Mouse (Mus musculus) thymus, postnatal 10 days (tissue): ENCODE measurements around the gene Hlf.

Experiments used
- DNase-seq, 2 experiments: peaks; one replicate each; pipeline ENCODE4 v3.0.0; 2021; ENCODE audit warnings: low spot score in 2 of 2

Hlf gene

GRCm38 (mm10) chr11:90390817-90391173, at the start of gene Hlf:
Gene Hlf (minus strand): TSS chr11:90390895.
- DNase-seq, result peak; percentile 79 to 88

- no peak for DNase-seq
These were observed 48.1 kb upstream of the Hlf start for GRCm38 (mm10) chr11:90438768-90439167.

DNA sequence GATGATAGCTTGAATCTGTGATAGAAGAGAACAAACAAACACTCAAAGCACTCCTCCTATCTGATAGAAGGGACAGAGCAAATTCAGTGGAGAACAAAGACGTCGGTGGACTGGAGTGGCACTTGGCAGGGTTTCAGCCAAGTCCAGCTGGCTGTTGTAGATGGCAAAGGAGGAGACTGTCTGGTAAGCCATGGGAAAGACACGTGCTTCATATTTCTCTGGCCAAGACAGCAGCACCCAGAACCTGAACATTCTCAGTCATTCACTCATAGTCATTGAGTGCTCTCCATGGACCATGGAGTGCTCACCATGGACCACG, 34.5 kb upstream of the Hlf start:
- DNase-seq, result no peak

DNA sequence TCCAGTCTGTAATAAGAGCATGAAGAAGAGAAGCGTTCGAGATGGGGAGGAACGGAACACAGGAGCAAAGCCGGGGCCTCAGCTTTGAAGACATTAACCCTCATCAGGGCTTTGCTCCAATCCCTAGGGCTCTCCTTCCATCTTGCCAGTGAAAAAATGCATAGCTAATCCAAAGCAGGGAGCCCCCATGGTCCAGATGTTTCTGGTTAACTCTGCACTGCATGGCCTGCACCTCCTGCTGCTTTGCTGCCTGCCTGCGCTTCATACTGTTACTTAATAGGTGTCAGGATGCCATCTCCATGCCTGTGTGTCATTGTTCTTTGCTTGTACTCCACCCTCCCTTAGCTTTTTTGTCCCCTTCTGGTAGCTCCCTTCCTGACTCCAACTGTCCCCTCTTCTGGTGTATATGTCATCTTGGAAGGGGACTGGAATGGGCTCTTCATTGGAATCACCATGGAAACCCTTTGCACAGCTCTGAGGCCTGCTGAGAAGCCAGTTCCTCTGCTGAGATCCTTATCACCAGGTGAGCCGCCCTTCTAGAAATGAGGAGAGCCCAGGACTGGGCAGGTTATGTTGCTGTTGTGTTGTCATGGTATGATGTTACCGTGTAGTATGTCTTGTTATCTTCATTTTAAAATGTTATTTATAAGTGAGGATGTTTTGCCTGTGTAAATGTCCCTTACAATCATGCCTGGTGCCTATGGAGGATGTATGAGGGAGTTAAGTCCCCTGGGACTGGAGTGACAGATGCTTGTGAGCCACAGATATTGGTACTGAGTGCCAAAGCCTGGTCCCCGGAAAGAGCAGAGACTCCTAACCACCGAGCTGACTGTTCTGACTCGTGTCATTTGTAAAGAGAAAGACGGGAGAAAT, 33.9 kb upstream of the Hlf start:
- DNase-seq, result no peak

GRCm38 (mm10) chr11:90423896-90424295, 33.2 kb upstream of the Hlf start:
- no peak for DNase-seq

GRCm38 (mm10) chr11:90419706-90420105, 29.0 kb upstream of the Hlf start:
- DNase-seq, result peak; percentile 6 to 33

GRCm38 (mm10) chr11:90417921-90418320, 27.2 kb upstream of the Hlf start:
- DNase-seq, result peak; percentile 95 to 97

GRCm38 (mm10) chr11:90417011-90417410, 26.3 kb upstream of the Hlf start:
- no peak for DNase-seq

DNA sequence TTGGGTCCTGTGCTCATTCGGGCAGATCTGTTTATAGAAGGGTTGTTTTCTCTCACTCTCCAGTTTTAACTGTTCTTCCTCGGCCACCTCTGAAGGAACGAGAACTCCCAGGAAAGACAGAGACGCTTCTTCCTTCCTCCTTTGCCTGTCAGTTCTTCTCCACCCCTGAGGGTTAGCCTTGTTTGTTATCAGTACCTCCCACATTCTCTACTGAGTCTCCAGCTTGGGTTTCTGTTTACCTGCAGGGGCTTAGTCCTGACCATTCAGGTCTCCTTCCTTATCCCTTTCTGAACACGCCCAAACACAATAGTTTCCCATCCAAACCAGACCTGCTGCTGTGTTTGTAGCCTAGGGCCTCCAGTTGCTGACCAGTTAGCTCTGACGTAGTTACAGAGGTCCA, 8.2 kb upstream of the Hlf start:
- no peak for DNase-seq

- no peak for DNase-seq
These were observed 833 bp upstream of the Hlf start for GRCm38 (mm10) chr11:90391271-90392185.

DNA sequence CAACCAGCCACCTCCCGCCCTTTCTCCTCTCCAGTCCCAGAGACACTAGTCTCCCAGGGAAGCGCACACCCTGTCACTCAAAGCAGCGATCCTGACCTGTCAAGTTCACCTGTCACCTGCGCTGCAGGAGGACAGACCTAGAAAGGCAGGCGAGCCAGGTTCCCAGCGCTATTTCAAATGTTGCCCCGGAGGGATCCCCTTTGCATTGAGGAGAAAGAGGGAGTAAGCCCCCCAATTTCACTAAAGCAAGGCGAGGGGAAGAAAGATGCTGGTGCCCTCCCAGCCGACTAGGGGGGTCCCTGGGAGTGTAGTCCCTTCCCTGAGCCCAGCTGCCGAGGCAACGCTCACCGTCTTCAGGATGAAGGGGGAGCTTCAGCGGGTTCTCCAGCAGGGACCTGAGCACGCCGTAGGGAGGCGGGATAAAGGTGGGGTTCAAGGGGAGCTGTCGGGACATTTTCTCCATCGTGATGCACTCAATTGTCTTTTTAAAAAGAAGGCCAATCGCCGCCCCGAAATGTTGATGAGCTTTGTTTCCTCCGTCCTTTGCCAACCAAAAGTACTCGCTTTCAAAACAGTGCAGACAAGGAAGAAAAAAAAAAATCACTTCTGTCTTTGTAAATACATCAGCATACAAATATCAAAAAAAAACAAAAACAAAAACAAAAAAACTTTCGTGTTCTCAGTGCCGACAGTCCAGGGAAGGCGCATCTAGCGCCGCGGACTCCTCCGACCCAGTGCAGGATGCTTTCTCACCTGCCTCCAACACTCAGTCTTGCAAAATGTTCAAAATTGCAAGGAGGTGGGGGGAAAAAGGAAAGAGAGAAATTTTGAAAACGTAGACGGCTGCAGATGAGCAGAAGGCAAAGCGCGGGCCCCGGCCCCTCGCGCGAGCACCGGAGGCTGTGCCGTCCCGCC, 536 bp downstream of the Hlf start:
- DNase-seq, result no peak

DNA sequence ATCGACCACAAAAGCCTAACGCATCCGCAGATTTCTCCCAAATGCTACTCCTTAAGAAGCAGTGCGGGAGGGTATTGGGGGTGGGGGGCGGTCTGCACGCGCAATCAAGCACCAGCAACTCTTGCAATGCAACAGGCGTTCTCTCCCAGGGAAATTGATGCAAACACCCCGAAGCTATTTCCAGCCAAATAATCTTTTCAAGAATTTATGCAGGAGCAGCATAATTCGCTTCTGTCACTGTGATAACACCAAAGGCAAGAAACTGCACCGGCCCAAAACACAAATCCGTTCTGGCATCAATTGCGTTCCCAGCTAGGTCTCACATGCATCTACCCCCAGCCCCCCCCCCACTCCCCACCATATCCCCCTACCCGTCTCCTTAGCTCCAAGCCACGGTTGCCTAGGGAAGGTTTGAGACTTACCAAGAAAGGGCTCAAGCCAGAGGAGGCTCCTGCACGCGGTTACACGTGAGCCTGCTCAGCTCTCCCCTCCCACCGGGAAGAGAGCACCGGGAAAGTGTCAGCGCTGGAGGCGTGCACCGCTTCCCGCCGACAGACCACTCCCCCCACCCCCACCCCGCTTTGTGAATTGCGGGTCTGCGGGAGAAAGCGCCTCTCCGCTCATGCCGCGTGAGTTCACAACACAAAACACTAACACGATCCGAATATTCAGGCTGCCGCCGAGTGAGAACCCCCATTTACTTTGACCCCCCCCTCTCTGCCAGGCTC, 1.4 kb downstream of the Hlf start:
- no peak for DNase-seq

GRCm38 (mm10) chr11:90387501-90388440, 2.9 kb downstream of the Hlf start:
- peak; percentile 23 to 33 for DNase-seq

DNA sequence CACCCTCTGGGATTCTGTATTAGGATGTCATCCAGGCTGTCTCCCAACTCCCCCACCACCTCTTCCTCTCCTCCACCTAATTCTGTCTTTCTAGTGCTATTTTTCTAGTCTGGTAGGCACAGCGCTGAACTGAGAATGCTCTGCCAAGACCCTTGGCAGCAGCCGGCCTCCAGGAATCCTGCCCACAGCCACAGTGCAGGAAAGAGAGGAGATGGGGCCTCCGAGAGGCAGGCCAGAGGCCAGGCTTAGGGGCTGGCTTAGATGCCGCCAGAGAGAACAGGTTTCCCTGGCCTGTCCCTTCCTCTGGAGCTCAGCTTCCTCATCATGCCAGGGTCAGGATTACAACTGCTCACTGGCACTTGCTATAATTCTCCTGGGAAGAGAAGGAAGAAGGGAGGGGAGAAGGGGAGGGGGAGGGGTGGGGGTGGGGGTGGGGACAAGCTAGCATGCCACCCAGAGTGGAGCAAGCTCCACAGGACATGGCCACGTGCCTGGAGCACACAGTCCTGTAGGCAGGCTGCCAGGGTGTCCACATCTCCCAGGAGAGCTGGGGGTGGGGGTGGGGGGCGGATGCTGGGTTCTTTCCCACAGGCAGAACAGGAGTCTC, 8.6 kb downstream of the Hlf start:
- no peak for DNase-seq

DNA sequence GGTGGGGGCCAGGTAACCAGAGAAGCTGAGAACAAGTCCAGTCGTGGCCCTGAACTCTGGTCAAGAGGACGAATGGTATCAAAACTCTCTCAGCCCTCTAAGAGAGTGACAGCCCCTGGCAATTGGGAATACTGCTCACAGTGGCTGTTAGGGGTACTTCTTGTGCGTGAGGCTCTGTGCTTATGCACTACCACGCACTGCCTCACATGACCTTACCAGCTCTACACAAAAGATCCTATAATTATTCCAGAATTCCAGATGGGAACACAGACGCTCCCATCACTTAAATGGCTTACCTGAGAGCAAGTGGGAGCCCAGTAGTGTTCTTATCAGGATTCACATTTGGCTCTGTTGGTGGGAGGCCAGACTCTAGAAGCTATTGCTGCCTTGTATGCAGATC, 9.6 kb downstream of the Hlf start:
- no peak for DNase-seq

DNA sequence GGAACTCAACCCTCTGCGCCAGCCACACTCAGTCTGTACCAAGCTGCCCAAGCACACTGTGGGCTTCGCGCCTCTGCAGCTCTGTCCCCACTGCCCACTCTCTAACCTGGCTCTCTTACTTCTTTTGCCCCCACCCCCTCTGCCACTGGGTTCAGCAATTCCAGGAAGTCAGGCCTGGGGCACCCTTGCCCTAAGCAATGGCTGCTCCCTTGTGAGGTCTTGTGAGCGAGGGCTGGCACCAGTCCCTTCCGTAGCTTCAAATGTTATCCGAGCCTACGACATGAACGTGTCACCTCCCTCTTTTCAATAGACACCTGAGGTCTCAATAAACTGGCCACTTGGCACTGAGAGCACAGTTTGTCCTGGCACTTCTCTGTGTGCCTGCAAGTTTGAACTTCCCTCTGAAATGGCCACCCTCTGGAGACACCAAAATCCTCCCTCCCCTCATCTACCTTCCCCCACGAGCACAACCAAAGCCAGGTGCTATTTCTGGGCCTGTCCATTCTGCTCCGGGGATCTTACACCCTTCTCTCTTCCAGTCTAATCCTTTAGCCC, 10.5 kb downstream of the Hlf start:
- DNase-seq, result no peak

DNA sequence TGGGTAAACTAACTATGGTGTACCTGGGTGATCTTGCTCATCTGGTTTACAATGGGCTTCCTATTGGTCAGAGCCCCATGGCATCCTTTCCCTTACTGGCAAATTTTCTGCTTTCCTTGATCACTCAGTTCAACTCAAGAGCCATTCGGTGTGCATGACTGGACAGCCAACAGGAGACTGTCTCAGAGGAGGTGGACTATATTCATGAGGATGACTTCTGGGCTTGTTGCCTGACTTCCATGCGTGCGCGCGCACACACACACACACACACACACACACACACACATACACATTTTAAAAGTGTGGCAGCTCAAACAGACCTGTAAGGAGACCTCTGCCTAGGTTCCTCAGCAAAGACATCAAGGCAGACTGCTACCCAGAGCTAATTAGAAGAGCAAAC, 12.7 kb downstream of the Hlf start:
- DNase-seq, result no peak

GRCm38 (mm10) chr11:90376436-90376835, 14.3 kb downstream of the Hlf start:
- no peak for DNase-seq

GRCm38 (mm10) chr11:90371470-90372100, 19.1 kb downstream of the Hlf start:
- no peak for DNase-seq
